Mouse (Mus musculus): ENCODE measurements around the gene Efcab11.

- no peak for TF ChIP-seq MAFK (IDR thresholded peaks at IDR 0.05; ENCODE audit: insufficient read depth, low read depth, low read length)
- TF ChIP-seq ZNF384 (IDR thresholded peaks at IDR 0.05; ENCODE audit: low read depth, low read length) = no peak
These were observed 160.4 kb downstream of the Efcab11 start for GRCm38 (mm10) chr12:99723791-99724190.
